Mouse (Mus musculus): ENCODE measurements around the gene Fam229a.

Gene Fam229a

GRCm38 (mm10) chr4:129495672-129496562, 4.9 kb downstream of the Fam229a start:
- WGBS, result 14% methylated on average over 16 of the region's 16 CpGs

GRCm38 (mm10) chr4:129496631-129497030, 5.6 kb downstream of the Fam229a start:
- WGBS, result 30% methylated on average over 6 of the region's 6 CpGs

- 87% methylated on average over 3 of the region's 3 CpGs for WGBS
Observed at GRCm38 (mm10) chr4:129498941-129499340, 8.0 kb downstream of the Fam229a start.

DNA sequence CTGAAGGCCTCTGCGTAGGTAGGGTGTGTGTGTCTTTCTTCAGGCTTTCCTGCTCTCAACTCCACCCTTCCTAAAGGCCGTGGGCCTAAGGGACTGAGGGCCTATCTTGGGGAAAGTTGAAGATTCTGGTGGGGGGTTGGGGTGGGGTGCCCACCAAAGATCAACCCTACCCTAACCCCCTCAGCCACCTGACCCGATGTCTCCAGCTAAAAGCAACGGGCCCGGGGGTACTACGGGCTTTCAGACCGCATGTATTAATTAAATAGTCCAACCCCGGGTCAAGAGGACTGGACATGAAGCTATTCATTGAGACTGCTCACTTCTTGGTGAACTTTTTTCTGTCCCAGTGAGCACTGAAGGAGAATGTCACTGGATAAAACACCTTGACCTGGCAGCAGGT, 9.0 kb downstream of the Fam229a start:
- 81% methylated on average over 8 of the region's 8 CpGs for WGBS

DNA sequence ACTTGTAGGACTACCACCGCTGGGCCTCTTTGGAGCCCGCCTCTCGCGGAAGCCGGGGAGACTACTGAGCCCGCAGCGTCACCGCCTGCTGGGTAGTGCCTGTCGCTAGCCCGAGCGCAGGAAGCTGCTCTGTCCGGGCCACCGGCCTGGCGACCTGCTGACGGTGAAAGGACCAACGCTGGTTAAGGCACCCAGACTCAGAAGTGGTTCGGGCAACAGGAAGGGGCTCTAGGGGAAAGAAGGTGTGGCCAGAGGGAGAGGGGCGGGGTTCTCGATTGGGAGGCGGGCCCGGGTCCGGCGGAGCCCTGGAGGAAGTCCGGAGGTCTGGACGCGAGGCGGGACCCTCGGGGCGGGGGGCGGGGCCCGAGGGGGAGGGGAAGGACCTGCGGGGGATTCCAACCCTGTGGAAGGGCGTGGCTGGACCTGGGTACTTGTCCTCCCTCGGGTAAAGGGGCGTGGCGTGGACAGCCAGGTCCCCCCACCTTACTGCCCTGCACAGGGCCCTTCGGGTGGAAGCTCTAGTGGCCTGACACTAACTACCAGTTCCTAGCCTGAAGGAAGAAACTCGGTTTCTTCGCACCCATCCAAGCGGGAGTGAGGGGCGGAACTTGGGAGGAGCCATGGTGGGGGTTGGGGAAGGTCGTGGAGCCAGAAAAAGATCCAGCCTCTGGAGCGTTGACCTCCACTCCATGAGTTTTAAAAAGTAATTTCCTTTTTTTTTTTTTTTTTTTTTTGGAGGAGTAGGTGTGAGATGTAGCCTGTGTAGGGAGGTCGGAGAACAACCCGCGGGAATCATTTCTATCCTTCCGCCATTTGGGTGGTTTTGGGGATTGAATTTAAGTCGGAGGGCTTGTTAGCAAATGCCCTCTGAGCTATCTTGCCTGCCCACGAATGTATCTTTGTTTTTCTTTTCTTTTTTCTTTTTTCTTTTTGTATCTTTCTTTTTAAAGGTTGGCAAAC, 9.9 kb downstream of the Fam229a start:
- 2% methylated on average over 48 of the region's 49 CpGs for WGBS

DNA sequence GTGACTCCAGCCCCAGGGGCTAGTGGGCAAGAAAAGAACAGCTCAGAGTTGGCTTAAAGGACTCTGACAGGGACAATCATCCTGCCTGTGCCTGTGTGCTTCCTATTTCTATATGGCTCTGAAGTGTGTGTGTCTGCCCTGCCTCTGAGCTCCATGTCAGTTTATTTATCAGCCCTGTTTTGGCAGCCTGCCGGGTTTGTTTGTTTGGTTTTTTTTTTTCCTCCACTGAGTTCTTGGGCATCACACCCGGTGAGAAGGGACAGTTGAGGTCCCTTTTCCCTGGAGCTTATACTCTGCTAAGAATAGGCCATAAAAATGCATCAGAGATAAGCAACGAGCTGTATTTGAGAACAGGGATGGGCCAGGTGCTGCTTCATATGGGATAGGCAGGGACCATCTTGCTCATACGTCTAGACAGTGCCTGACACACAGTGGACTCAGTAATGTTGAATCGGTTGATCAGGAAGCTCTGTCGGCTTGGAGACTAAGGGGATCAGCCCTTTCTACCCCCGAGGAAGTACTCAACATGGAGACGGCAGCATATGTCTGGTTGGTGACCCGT, 11.4 kb downstream of the Fam229a start:
- WGBS, result 70% methylated on average over 9 of the region's 9 CpGs

DNA sequence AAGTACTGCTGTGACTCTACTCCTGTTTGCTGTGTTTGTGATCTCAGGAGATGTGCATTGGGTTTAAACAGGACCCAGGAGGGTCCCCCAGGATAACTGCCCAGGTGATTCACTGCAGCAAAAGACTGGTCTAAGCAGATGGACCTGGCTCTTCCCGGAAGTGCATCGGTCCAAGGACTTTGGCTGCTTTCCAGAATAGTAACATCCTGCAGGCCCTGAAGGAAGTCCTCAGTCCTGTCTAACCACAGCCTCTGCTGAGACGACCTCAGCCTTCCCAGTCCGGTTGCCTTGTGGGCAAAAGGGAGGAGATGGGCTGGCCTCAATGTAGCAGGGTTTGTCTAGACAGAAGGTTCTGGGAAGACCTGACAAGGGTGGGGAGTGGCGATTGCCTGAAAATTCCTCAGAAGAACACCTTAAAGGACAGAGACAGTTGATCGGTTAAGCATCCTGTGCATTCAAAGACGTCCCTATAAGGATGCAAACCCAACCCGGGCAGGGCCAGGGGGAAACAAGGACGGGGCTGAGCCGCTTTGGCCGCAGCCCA, 12.0 kb downstream of the Fam229a start:
- WGBS, result 72% methylated on average over 11 of the region's 11 CpGs

- WGBS, result 89% methylated on average over 3 of the region's 3 CpGs
Observed at GRCm38 (mm10) chr4:129505511-129505910, 14.5 kb downstream of the Fam229a start.

DNA sequence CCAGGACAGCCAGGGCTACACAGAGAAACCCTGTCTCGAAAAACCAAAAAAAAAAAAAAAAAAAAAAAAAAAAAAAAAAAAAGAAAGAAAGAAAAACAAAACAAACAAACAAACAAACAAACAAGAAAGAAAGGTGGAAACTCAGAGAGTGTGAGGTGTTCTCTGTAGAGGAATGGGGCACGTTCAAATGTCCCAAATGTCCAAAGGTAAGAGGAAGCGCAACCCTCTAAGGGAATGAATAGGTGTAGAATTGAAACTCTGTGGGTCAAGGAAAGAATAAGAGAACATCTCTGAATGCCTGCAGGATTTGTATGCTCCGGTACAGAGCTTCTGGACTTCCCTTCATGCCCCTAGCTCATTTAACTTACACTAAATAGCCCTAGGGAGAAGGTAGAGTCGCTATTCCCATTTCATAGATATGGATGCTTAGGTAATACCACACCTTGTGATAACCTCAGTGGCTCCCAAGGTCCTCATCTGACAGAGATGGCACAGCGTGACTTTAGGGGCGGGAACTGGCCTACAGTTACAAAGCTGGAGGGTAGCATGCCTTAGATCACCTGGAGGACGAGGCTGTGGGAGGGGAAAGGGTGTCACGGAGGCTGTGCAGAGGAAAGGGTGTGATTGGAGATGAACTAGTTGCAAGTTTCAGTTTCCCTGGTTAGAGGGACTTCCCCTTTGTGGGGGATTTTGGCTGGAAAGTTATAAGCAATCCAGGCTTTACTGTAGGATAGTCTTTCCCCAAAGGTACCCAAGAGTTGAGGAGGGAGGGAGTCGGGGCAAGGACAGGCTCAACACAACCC, 16.6 kb downstream of the Fam229a start:
- WGBS, result 78% methylated on average over 9 of the region's 10 CpGs

DNA sequence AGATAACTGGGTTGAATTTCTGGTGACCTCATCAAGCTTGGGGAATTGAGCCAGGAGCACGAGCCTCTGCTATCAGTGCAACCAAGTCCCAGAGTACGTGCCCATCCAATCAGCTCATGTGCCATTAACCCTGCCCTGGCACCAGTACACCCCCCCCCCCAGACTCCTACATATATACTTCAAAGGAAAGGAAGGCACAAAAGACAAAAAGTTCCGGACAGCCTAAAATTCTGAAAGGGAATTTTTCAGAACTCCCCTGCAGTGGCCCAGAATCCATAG, 17.2 kb downstream of the Fam229a start:
- WGBS, result 68% methylated on average over 3 of the region's 3 CpGs

DNA sequence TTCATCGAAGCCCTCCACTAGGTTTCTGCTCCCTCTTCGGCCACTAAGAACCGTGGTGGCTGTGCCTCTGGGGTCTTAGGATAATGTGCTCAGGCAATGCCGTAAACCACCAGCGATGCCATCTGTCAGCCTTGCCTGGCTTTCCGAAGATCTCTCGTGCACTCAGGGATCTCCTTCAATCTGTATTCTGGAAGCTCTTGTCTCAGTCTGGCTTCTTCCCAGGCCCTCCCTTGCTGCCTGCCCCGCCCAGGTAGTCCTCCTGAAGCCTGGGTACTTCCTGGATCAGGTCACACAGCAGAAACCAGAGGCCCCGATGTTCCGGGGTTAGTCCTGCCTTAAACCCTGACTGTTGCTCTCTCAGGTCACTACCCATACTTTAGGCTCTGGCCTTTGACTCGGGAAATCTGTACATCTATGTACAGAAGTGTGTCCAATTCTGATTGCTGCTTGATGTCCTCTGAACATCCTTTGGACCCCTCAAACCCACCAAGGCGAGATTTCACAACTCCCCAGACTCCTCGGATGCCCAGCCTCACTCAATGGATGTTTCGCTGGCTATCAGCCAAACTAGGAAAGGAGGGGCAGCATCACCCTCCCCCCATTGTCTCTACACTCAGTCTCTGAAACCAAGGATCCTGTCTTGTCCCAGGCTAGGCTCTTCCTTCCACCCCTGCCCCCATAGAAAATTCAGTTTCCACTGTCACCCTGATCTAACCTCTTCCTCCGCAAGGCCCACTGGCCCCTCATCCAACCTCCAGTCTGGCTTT, 18.0 kb downstream of the Fam229a start:
- WGBS, result 59% methylated on average over 15 of the region's 15 CpGs

- WGBS, result 94% methylated on average over 3 of the region's 3 CpGs
Observed at GRCm38 (mm10) chr4:129509650-129510049, 18.7 kb downstream of the Fam229a start.

- 70% methylated on average over 6 of the region's 6 CpGs for WGBS
Observed at GRCm38 (mm10) chr4:129510723-129511412, 19.9 kb downstream of the Fam229a start.

GRCm38 (mm10) chr4:129511413-129512096, 20.6 kb downstream of the Fam229a start:
- 65% methylated on average over 6 of the region's 6 CpGs for WGBS

DNA sequence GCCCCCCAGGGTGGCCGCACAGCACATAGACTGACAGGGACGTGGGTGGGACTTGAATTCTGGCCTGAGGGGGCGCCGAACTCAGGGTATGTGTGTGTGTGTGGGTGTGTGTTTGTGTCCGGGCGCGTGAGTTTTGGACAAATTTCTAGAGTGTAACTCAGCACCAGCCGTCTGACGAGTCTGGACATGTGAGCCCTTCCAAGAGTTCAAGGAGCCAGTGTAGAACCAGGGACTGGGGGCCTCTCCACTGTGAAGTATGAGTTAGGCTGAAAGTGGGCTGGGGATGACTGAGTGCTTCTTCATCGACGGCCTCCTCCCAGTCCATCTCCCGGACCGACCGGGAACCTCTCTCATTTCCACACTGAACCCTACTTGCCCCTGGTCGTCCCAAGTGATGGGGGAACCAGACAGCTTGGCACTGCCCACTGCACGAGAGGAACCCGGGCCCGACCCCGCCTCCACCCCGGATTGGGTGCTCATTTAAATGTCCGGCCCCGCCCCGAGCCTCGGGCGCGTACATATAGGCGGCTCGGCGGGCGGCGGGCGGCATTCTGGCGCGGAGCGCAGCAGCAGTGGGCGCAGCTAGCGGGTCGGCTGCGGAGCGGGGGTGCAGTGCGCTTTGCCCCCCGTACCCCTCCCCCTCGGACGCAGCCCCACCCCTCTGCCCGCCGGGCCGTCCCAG, 22.2 kb downstream of the Fam229a start, which contains the start of gene Marcksl1:
TSS of gene Marcksl1 (plus strand) at position 496 of the 682 bp plus-strand sequence.
- WGBS, result 10% methylated on average over 47 of the region's 47 CpGs

DNA sequence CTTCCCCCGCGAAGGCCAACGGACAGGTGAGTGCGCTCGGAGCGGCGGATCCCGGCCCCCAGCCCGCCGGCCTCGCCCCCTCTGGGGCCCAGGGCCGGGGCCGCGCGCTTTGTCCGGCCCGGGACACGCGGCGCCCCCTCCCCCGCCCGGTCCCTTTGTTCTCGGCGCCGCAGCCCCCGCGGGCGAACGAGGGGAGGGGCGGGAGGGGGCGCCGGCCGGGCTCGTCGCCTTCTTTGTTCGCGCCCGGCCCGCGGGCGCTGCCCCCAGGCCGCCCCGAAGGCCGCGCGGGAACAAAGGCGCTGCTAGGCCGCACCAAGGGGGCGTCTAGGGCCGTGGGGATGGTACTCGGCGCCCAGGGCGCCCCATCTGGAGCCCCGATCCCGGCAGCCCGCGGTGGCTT, 22.9 kb downstream of the Fam229a start:
- WGBS, result 2% methylated on average over 48 of the region's 57 CpGs

DNA sequence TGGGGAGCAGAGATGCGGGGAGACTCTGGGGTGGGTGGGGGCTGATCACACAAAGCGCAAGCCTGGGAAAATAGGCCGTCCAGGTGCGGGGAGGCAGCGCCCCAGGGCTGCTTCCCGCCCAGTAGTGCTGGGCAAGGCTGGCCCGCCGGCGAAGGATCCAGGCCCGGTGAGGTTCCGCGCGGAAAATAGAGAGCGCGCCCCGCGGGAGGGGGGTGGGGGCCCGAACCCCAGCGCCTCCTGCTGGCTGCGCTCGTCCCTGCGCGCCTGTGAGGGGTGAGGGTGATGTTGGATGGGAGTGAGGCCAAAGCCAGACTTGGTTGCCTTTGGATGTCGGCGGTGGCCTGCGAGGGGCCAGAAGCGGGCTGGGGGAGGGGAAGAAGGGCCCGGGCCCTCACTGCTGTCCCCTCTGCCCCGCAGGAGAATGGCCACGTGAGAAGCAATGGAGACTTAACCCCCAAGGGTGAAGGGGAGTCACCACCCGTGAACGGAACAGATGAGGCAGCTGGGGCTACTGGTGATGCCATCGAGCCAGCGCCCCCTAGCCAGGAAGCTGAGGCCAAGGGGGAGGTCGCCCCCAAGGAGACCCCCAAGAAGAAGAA, 23.4 kb downstream of the Fam229a start:
- 2% methylated on average over 34 of the region's 35 CpGs for WGBS

DNA sequence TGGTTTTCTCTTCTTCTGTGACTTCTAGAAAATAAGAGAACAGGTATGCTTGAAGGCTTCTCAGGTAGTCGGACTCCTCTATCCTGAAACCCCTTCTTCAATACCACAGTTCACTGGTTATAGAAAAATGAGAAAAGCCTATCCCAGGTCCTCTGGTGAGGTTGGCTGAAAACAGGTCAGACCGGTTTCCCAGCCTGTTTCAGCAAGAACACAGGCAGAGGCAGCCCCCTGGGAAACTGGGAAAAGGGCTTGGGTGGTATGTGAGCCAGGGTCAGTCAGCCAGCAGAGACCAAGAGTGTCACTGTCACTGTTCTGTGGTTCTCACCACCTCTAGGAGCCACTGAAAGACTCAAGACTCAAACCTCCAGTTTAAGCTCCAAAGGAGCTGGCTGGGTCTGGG, 25.9 kb downstream of the Fam229a start:
- 59% methylated on average over 2 of the region's 2 CpGs for WGBS
